Mouse (Mus musculus) adipocyte (in vitro differentiated cells): Measurements from ENCODE around the gene Tcf7l1.

Source experiments
- DNase-seq: peaks from one replicate; pipeline ENCODE4 v3.0.0-alpha.2; 2016; ENCODE audit warnings: low spot score

Tcf7l1 gene

GRCm38 (mm10) chr6:72787322-72787947 is 1.6 kb downstream of the Tcf7l1 start:
- DNase-seq, result peak; percentile 85

- DNase-seq, result no peak
Measured at GRCm38 (mm10) chr6:72783780-72784179, 5.3 kb downstream of the Tcf7l1 start.

GRCm38 (mm10) chr6:72778779-72779776 is 10.0 kb downstream of the Tcf7l1 start:
- DNase-seq, result peak; percentile 60

GRCm38 (mm10) chr6:72777212-72777611 is 11.8 kb downstream of the Tcf7l1 start:
- no peak for DNase-seq

GRCm38 (mm10) chr6:72774275-72774674 is 14.8 kb downstream of the Tcf7l1 start:
- DNase-seq, result no peak

- DNase-seq, result no peak
Measured at GRCm38 (mm10) chr6:72769915-72770776, 18.9 kb downstream of the Tcf7l1 start.

- DNase-seq, result no peak
Measured at GRCm38 (mm10) chr6:72769343-72769742, 19.7 kb downstream of the Tcf7l1 start.

GRCm38 (mm10) chr6:72768804-72769203 is 20.2 kb downstream of the Tcf7l1 start:
- peak; percentile 93 for DNase-seq

GRCm38 (mm10) chr6:72768097-72768496 is 21.0 kb downstream of the Tcf7l1 start:
- DNase-seq, result no peak

GRCm38 (mm10) chr6:72763616-72764015 is 25.4 kb downstream of the Tcf7l1 start:
- no peak for DNase-seq

GRCm38 (mm10) chr6:72761645-72762044 is 27.4 kb downstream of the Tcf7l1 start:
- no peak for DNase-seq

- no peak for DNase-seq
Measured at GRCm38 (mm10) chr6:72758239-72759017, 30.6 kb downstream of the Tcf7l1 start.

- DNase-seq, result no peak
Measured at GRCm38 (mm10) chr6:72755267-72755889, 33.7 kb downstream of the Tcf7l1 start.

GRCm38 (mm10) chr6:72754215-72754614 is 34.8 kb downstream of the Tcf7l1 start:
- no peak for DNase-seq

GRCm38 (mm10) chr6:72753782-72754181 is 35.3 kb downstream of the Tcf7l1 start:
- no peak for DNase-seq

GRCm38 (mm10) chr6:72752824-72753223 is 36.2 kb downstream of the Tcf7l1 start:
- DNase-seq, result no peak

GRCm38 (mm10) chr6:72751210-72751609 is 37.8 kb downstream of the Tcf7l1 start:
- DNase-seq, result no peak

- DNase-seq, result no peak
Measured at GRCm38 (mm10) chr6:72748882-72749437, 40.1 kb downstream of the Tcf7l1 start.

GRCm38 (mm10) chr6:72748421-72748820 is 40.6 kb downstream of the Tcf7l1 start:
- peak; percentile 40 for DNase-seq

- DNase-seq, result no peak
Measured at GRCm38 (mm10) chr6:72747814-72748213, 41.2 kb downstream of the Tcf7l1 start.

- DNase-seq, result no peak
Measured at GRCm38 (mm10) chr6:72747156-72747555, 41.9 kb downstream of the Tcf7l1 start.
